Mouse (Mus musculus): ENCODE measurements around the gene Alg12. TPM values are rescaled to one million over a fixed set of nuclear protein-coding genes. Genes with fewer than 3 reads are reported as not detected.
A peak's percentile ranks its signal among the peaks of the same experiment; 100 is the strongest.

Gene Alg12
- polyA plus RNA-seq, 1 experiment from 2014 or later, result 7.5 TPM

- H3K4me1 ChIP-seq (replicated peaks), result peaks cover 25% of the 10 kb centered on the region
- under 1% methylated on average over 107 of the region's 107 CpGs for WGBS
- peak within 1 kb of the TSS; percentile 85 for H3K4me2 ChIP-seq (replicated peaks)
- no peaks in the 10 kb centered on the region for H3K27me3 ChIP-seq
- no peaks in the 10 kb centered on the region for H3K9me3 ChIP-seq
- H3K4me3 ChIP-seq (replicated peaks), result peak within 1 kb of the TSS; percentile 86
- peak; percentile 85 for ATAC-seq
- peak within 1 kb of the TSS; percentile 98 for H3K27ac ChIP-seq
- peaks cover 28% of the 10 kb centered on the region for H3K36me3 ChIP-seq
- H3K9ac ChIP-seq (replicated peaks), result peak within 1 kb of the TSS; percentile 91
Measured at GRCm38 (mm10) chr15:88861772-88862622, 42.9 kb upstream of the Alg12 start, which contains the start of gene Pim3. Gene Pim3 (plus strand): TSS chr15:88862186.

- no peaks in the 10 kb centered on the region for H3K27me3 ChIP-seq
- WGBS, result 94% methylated on average over 3 of the region's 3 CpGs
- no peak overlapping the region for H3K4me2 ChIP-seq (replicated peaks)
- H3K4me1 ChIP-seq (replicated peaks), result peaks cover 22% of the 10 kb centered on the region
- H3K36me3 ChIP-seq, result peaks cover 16% of the 10 kb centered on the region
- H3K4me3 ChIP-seq (replicated peaks), result no peak overlapping the region
- no peak overlapping the region for H3K27ac ChIP-seq
- no peaks in the 10 kb centered on the region for H3K9me3 ChIP-seq
- no peak overlapping the region for H3K9ac ChIP-seq (replicated peaks)
- no peak for ATAC-seq
Measured at GRCm38 (mm10) chr15:88860781-88861180, 41.7 kb upstream of the Alg12 start.

GRCm38 (mm10) chr15:88859206-88859970 lies 40.3 kb upstream of the Alg12 start:
- no peak for ATAC-seq
- Histone ChIP-seq H3K4me3 (replicated peaks) (no peak overlapping the region), H3K4me2 (replicated peaks) (no peak overlapping the region), H3K4me1 (replicated peaks) (peaks cover 16% of the 10 kb centered on the region), H3K36me3 (peaks cover 2% of the 10 kb centered on the region), H3K27ac (no peak overlapping the region), H3K27me3 (no peaks in the 10 kb centered on the region), H3K9me3 (no peaks in the 10 kb centered on the region), H3K9ac (replicated peaks) (no peak overlapping the region)
- 69% methylated on average over 8 of the region's 8 CpGs for WGBS

- H3K4me3 ChIP-seq (replicated peaks), result no peak overlapping the region
- H3K4me2 ChIP-seq (replicated peaks), result no peak overlapping the region
- WGBS, result 74% methylated on average over 2 of the region's 2 CpGs
- H3K36me3 ChIP-seq, result no peaks in the 10 kb centered on the region
- no peaks in the 10 kb centered on the region for H3K9me3 ChIP-seq
- H3K9ac ChIP-seq (replicated peaks), result no peak overlapping the region
- H3K27me3 ChIP-seq, result no peaks in the 10 kb centered on the region
- H3K4me1 ChIP-seq (replicated peaks), result peaks cover 13% of the 10 kb centered on the region
- no peak for ATAC-seq
- no peak overlapping the region for H3K27ac ChIP-seq
Measured at GRCm38 (mm10) chr15:88858707-88859106, 39.6 kb upstream of the Alg12 start.

GRCm38 (mm10) chr15:88858141-88858541 lies 39.0 kb upstream of the Alg12 start:
- Histone ChIP-seq H3K27ac (no peak overlapping the region), H3K9me3 (no peaks in the 10 kb centered on the region), H3K9ac (replicated peaks) (no peak overlapping the region), H3K36me3 (no peaks in the 10 kb centered on the region), H3K4me1 (replicated peaks) (peaks cover 13% of the 10 kb centered on the region), H3K4me2 (replicated peaks) (no peak overlapping the region), H3K4me3 (replicated peaks) (no peak overlapping the region), H3K27me3 (no peaks in the 10 kb centered on the region)
- ATAC-seq, result no peak
- WGBS, result 88% methylated on average over 3 of the region's 3 CpGs

GRCm38 (mm10) chr15:88857361-88857760 lies 38.2 kb upstream of the Alg12 start:
- H3K9ac ChIP-seq (replicated peaks), result no peak overlapping the region
- no peaks in the 10 kb centered on the region for H3K36me3 ChIP-seq
- ATAC-seq, result no peak
- H3K4me3 ChIP-seq (replicated peaks), result no peak overlapping the region
- H3K4me1 ChIP-seq (replicated peaks), result peaks cover 13% of the 10 kb centered on the region
- no peak overlapping the region for H3K4me2 ChIP-seq (replicated peaks)
- H3K9me3 ChIP-seq, result no peaks in the 10 kb centered on the region
- WGBS, result 92% methylated on average over 7 of the region's 7 CpGs
- no peaks in the 10 kb centered on the region for H3K27me3 ChIP-seq
- no peak overlapping the region for H3K27ac ChIP-seq

- H3K4me2 ChIP-seq (replicated peaks), result no peak overlapping the region
- H3K27me3 ChIP-seq, result no peaks in the 10 kb centered on the region
- H3K9ac ChIP-seq (replicated peaks), result no peak overlapping the region
- H3K4me1 ChIP-seq (replicated peaks), result peaks cover 12% of the 10 kb centered on the region
- no peak for ATAC-seq
- no peaks in the 10 kb centered on the region for H3K9me3 ChIP-seq
- no peaks in the 10 kb centered on the region for H3K36me3 ChIP-seq
- 82% methylated on average over 5 of the region's 5 CpGs for WGBS
- H3K27ac ChIP-seq, result no peak overlapping the region
- H3K4me3 ChIP-seq (replicated peaks), result no peak overlapping the region
Measured at GRCm38 (mm10) chr15:88856613-88857012, 37.5 kb upstream of the Alg12 start.

- no peak overlapping the region for H3K4me3 ChIP-seq (replicated peaks)
- no peaks in the 10 kb centered on the region for H3K27me3 ChIP-seq
- 73% methylated on average over 6 of the region's 6 CpGs for WGBS
- H3K27ac ChIP-seq, result no peak overlapping the region
- no peak overlapping the region for H3K4me2 ChIP-seq (replicated peaks)
- no peak for ATAC-seq
- H3K36me3 ChIP-seq, result no peaks in the 10 kb centered on the region
- no peak overlapping the region for H3K9ac ChIP-seq (replicated peaks)
- no peaks in the 10 kb centered on the region for H3K9me3 ChIP-seq
- peaks cover 8% of the 10 kb centered on the region; the same call in 1 of the 2 replicates for H3K4me1 ChIP-seq (replicated peaks)
Measured at GRCm38 (mm10) chr15:88855896-88856417, 36.8 kb upstream of the Alg12 start.

GRCm38 (mm10) chr15:88854969-88855830 lies 36.1 kb upstream of the Alg12 start:
- peaks cover 8% of the 10 kb centered on the region; the same call in 1 of the 2 replicates for H3K4me1 ChIP-seq (replicated peaks)
- H3K9me3 ChIP-seq, result no peaks in the 10 kb centered on the region
- H3K27ac ChIP-seq, result no peak overlapping the region
- peaks cover 5% of the 10 kb centered on the region; the same call in 1 of the 2 replicates for H3K27me3 ChIP-seq
- no peak overlapping the region for H3K9ac ChIP-seq (replicated peaks)
- no peak overlapping the region for H3K4me3 ChIP-seq (replicated peaks)
- 77% methylated on average over 15 of the region's 15 CpGs for WGBS
- no peaks in the 10 kb centered on the region for H3K36me3 ChIP-seq
- no peak overlapping the region for H3K4me2 ChIP-seq (replicated peaks)
- ATAC-seq, result 0 out of 2 replicates have a peak, but pooled peaks have one; percentile 2

GRCm38 (mm10) chr15:88854119-88854968 lies 35.2 kb upstream of the Alg12 start:
- Histone ChIP-seq H3K9me3 (no peaks in the 10 kb centered on the region), H3K4me3 (replicated peaks) (no peak overlapping the region), H3K27me3 (peaks cover 7% of the 10 kb centered on the region; the same call in 1 of the 2 replicates), H3K9ac (replicated peaks) (no peak overlapping the region), H3K27ac (no peak overlapping the region), H3K4me1 (replicated peaks) (peaks cover 8% of the 10 kb centered on the region; the same call in 1 of the 2 replicates), H3K4me2 (replicated peaks) (no peak overlapping the region), H3K36me3 (no peaks in the 10 kb centered on the region)
- peak; percentile 31; the same call in 1 of the 2 replicates for ATAC-seq
- 70% methylated on average over 5 of the region's 6 CpGs for WGBS

Measured in midbrain, embryonic 13.5 days (tissue).